Mouse (Mus musculus) forebrain, embryonic 13.5 days (tissue): Measurements from ENCODE around the gene Zdhhc1. TPM values are rescaled to one million over a fixed set of nuclear protein-coding genes. Genes with fewer than 3 reads are reported as not detected.
A peak's percentile ranks its signal among the peaks of the same experiment; 100 is the strongest.

Experiments
- ATAC-seq: fragments of 200-750 bp; cut with Nextera tagmentation; 2 replicates; pipeline ENCODE4 v1.8.0; 2017
- H3K27ac ChIP-seq: fragments of 300-500 bp; sonication (generic); 2 replicates; pipeline ENCODE4 v1.5.1; 2015; ENCODE audit warnings: inconsistent platforms, mild to moderate bottlenecking, moderate library complexity
- H3K27me3 ChIP-seq: fragments of 300-500 bp; sonication (generic); 2 replicates; pipeline ENCODE4 v1.6.1; 2015; ENCODE audit warnings: mild to moderate bottlenecking, inconsistent platforms
- H3K36me3 ChIP-seq: fragments of 300-500 bp; sonication (generic); 2 replicates; pipeline ENCODE4 v1.6.1; 2015; ENCODE audit warnings: mild to moderate bottlenecking, inconsistent platforms; ENCODE audit not compliant: poor library complexity, severe bottlenecking
- H3K4me1 ChIP-seq: fragments of 300-500 bp; sonication (generic); 2 replicates; pipeline ENCODE4 v1.6.1; 2015; ENCODE audit warnings: inconsistent platforms
- H3K4me2 ChIP-seq: fragments of 300-500 bp; sonication (generic); 2 replicates; pipeline ENCODE4 v1.6.1; 2015; ENCODE audit warnings: inconsistent platforms, mild to moderate bottlenecking, moderate library complexity
- H3K4me3 ChIP-seq: fragments of 300-500 bp; sonication (generic); 2 replicates; pipeline ENCODE4 v1.5.1; 2015; ENCODE audit warnings: mild to moderate bottlenecking, inconsistent platforms
- H3K9ac ChIP-seq: fragments of 300-500 bp; sonication (generic); 2 replicates; pipeline ENCODE4 v1.6.1; 2015; ENCODE audit warnings: mild to moderate bottlenecking, inconsistent platforms
- H3K9me3 ChIP-seq: fragments of 300-500 bp; sonication (generic); replicated peaks from 2 replicates; pipeline ENCODE4 v1.6.1; 2016; ENCODE audit warnings: inconsistent platforms
- WGBS: fragments of 180-500 bp; shearing (Covaris S2); methylation state at CpG from one replicate; pipeline ENCODE4 v1.1.7; 2015; 5-methylcytosine and 5-hydroxymethylcytosine counted together
- polyA plus RNA-seq: library from polyadenylated mRNA; unstranded; fragments of >200 nt; fragmentation: Nextera tagmentation; extraction: Ambion mirVana; gene quantifications from 2 replicates; pipeline ENCODE4 v1.2.1, GENCODE M21; 2015

The Zdhhc1 gene
- polyA plus RNA-seq, 1 experiment from 2014 or later: 20.6 TPM

DNA sequence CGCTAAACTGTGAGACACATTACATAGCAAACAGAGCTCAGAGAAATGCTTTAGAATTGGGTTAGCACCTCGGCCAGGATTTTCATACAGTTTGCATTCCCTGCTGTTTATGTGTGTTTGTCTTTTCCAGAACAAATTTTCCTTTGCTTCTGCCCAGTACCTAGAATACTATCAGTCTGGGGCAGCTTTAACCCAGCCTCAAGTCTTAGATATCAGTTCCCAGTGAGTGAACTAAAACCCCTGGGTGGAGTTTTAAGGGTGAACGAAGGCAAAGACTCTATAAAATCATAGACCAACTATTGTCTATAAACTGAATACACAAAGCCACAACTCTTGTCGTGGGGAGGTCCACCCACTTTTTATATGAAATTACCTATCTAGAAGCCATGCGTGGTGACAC is 48.1 kb downstream of the Zdhhc1 start:
- H3K9me3 ChIP-seq: no peaks in the 10 kb centered on the region
- H3K4me2 ChIP-seq: no peak overlapping the region
- H3K27me3 ChIP-seq: no peaks in the 10 kb centered on the region
- no peak overlapping the region for H3K9ac ChIP-seq
- no peaks in the 10 kb centered on the region for H3K36me3 ChIP-seq
- 90% methylated on average over 5 of the region's 5 CpGs for WGBS
- ATAC-seq: no peak
- no peak overlapping the region for H3K4me3 ChIP-seq
- H3K4me1 ChIP-seq: peaks cover 24% of the 10 kb centered on the region
- no peak overlapping the region for H3K27ac ChIP-seq

- no peaks in the 10 kb centered on the region for H3K9me3 ChIP-seq
- no peak overlapping the region for H3K4me3 ChIP-seq
- no peak overlapping the region for H3K27ac ChIP-seq
- no peak overlapping the region for H3K4me2 ChIP-seq
- H3K4me1 ChIP-seq: peaks cover 24% of the 10 kb centered on the region
- H3K36me3 ChIP-seq: no peaks in the 10 kb centered on the region
- no peak for ATAC-seq
- no peaks in the 10 kb centered on the region for H3K27me3 ChIP-seq
- WGBS: 94% methylated on average over 3 of the region's 3 CpGs
- no peak overlapping the region for H3K9ac ChIP-seq
These were observed 48.5 kb downstream of the Zdhhc1 start for GRCm38 (mm10) chr8:105448188-105448587.

DNA sequence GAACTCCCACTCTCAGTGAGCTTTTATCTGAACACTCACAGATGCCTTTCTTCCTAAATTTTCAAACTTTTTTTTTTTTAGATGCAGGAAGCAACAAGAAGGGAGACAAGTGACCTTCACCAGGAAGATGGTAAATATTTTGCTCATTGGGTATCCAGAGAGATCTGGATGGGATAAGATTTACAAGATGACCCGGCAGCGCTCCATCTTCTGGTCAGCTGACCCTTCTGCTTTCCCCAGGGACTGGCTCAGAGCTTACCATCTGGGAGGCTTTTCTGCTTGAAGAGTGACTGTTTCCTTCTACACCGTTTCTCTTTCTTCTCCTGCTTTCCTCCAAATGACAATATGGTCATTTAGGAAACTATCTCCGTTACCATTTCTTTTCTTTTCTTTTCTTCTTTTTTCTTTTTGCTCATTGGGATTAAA is 50.6 kb downstream of the Zdhhc1 start:
- Histone ChIP-seq H3K9me3 (no peaks in the 10 kb centered on the region), H3K27ac (peak overlapping the region; percentile 75), H3K27me3 (no peaks in the 10 kb centered on the region), H3K4me3 (no peak overlapping the region), H3K9ac (no peak overlapping the region), H3K4me2 (peak overlapping the region; percentile 41), H3K4me1 (peaks cover 14% of the 10 kb centered on the region), H3K36me3 (no peaks in the 10 kb centered on the region)
- ATAC-seq: peak; percentile 61; the same call in 1 of the 2 replicates
- WGBS: 17% methylated on average over 4 of the region's 4 CpGs

DNA sequence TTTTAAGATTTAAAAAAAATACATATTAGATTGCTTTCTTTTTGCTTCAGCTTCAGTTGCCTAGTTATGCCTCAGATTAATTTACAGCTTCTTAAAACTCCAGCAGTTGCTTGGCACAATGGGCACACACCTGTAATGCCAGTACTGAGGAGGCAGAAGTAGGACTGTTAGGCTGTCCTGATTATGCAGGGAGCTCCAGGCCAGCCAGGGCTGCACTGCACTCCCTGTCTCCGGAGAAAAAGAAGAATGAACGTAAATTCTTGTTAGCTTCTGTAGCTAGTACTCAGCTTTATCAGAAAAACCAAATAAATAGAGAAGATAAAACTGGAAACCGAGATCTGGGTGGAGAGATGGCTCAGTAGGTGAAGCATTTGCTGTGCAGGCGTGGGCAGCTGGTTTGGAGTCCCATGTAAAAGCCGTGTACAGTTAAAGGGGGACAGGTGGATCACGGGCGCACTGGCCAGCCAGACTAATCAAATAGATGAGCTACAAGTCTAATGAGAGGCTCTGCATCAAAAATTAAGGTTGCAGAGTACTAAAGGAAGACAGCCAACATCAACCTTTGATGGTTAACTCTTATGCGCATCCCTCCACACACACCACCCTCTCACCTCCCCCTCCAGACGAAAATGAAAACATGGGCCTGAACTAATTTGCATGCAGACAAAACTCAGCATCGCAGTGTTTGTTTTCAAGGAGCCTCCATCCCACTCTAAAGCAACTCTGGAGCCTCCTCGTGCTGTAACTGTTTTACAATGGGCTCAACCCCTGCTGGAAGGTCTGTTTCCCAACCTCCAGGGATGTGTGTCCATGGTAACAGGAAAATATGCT is 51.2 kb downstream of the Zdhhc1 start:
- ATAC-seq: peak; percentile 73; the same call in 1 of the 2 replicates
- Histone ChIP-seq H3K4me2 (peak overlapping the region; percentile 41), H3K4me3 (no peak overlapping the region), H3K9me3 (no peaks in the 10 kb centered on the region), H3K36me3 (no peaks in the 10 kb centered on the region), H3K9ac (no peak overlapping the region), H3K27me3 (no peaks in the 10 kb centered on the region), H3K4me1 (peaks cover 14% of the 10 kb centered on the region), H3K27ac (peak overlapping the region; percentile 75)
- 21% methylated on average over 11 of the region's 11 CpGs for WGBS

DNA sequence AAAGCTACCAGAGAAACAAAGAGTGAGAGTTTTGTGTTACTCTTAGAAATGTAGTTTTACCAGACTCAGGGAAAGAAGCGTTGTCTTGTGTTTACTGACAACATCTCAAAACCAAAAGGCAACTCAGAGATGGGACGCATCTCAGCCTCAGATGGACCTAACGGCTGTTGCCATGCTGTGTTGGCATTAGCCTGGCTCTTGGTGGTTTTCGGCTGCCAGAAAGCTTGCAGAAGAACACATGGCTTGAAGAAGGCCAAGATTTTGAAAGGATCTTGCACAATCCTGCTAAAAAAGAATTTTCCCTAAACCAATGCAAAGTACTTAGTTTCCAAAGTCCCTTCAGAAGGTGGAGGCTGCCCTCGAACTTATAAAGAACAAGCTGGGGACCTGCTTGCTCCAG is 54.0 kb downstream of the Zdhhc1 start:
- Histone ChIP-seq H3K36me3 (no peaks in the 10 kb centered on the region), H3K9me3 (no peaks in the 10 kb centered on the region), H3K4me1 (peaks cover 14% of the 10 kb centered on the region), H3K9ac (no peak overlapping the region), H3K4me3 (no peak overlapping the region), H3K27me3 (no peaks in the 10 kb centered on the region), H3K27ac (no peak overlapping the region), H3K4me2 (no peak overlapping the region)
- 92% methylated on average over 5 of the region's 5 CpGs for WGBS
- ATAC-seq: no peak

DNA sequence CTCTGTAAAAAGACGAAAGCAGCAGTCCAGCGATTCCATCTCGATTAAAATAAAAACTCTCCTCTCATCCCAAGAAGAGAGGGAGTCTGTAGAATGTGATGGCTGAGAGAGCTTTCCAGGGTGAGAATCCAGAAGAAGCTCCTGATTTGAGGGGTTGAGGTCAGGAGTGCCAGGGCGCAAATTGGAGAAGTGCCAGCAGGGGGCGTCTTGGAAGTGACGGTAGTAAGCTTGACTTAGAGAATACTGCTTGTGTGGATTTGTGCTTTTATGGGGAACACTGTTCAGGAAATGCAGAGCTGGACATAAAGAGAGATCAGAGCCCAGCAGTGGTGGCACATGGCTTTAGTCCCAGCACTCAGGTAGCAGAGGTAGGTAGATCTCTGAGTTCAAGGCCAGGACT is 55.3 kb downstream of the Zdhhc1 start:
- no peak overlapping the region for H3K4me2 ChIP-seq
- 8% methylated on average over 6 of the region's 6 CpGs for WGBS
- ATAC-seq: no peak

GRCm38 (mm10) chr8:105438865-105439264 is 57.8 kb downstream of the Zdhhc1 start:
- Histone ChIP-seq H3K4me1 (0 out of 2 replicates have a peak, but pooled peaks cover under 1% of the 10 kb centered on the region), H3K36me3 (no peaks in the 10 kb centered on the region), H3K4me2 (no peak overlapping the region), H3K4me3 (no peak overlapping the region), H3K27ac (no peak overlapping the region), H3K27me3 (no peaks in the 10 kb centered on the region), H3K9ac (no peak overlapping the region), H3K9me3 (no peaks in the 10 kb centered on the region)
- ATAC-seq: no peak
- 33% methylated on average over 5 of the region's 5 CpGs for WGBS

More for the DNA sequence above, 55.3 kb downstream of the Zdhhc1 start:
- Histone ChIP-seq H3K9me3 (no peaks in the 10 kb centered on the region), H3K4me3 (no peak overlapping the region), H3K27ac (no peak overlapping the region), H3K9ac (no peak overlapping the region), H3K27me3 (no peaks in the 10 kb centered on the region), H3K36me3 (no peaks in the 10 kb centered on the region), H3K4me1 (peaks cover 13% of the 10 kb centered on the region)

GRCm38 (mm10) chr8:105437078-105437748 is 59.5 kb downstream of the Zdhhc1 start:
- no peaks in the 10 kb centered on the region for H3K27me3 ChIP-seq
- no peak overlapping the region for H3K4me3 ChIP-seq
- H3K9me3 ChIP-seq: no peaks in the 10 kb centered on the region
- H3K4me1 ChIP-seq: peaks cover 14% of the 10 kb centered on the region
- H3K4me2 ChIP-seq: no peak overlapping the region
- no peaks in the 10 kb centered on the region for H3K36me3 ChIP-seq
- ATAC-seq: no peak
- H3K9ac ChIP-seq: no peak overlapping the region
- WGBS: 92% methylated on average over 5 of the region's 5 CpGs
- no peak overlapping the region for H3K27ac ChIP-seq

- Histone ChIP-seq H3K27me3 (no peaks in the 10 kb centered on the region), H3K9ac (no peak overlapping the region), H3K36me3 (no peaks in the 10 kb centered on the region), H3K27ac (no peak overlapping the region), H3K4me1 (peaks cover 23% of the 10 kb centered on the region), H3K4me2 (no peak overlapping the region), H3K4me3 (no peak overlapping the region), H3K9me3 (no peaks in the 10 kb centered on the region)
- no peak for ATAC-seq
- 68% methylated on average over 5 of the region's 5 CpGs for WGBS
These were observed 60.5 kb downstream of the Zdhhc1 start for GRCm38 (mm10) chr8:105436218-105436617.

DNA sequence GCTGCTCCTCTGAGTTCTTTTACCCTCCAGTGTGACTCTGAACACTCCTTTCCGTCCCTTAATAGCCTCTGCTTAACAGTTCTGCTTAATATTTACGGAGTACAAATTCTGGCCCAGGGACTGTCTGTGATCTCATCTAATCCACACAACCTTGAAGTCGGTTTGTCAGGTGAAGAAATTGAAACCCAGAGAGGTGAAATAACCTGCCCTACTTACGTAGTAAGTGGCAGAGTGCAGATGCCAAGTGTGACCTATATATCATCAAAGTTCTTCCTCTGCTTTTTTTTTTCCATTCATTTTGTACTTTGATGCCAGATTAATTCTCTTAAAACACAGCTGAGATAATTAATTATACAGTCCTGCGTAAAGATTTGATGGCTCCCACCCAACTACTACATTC is 62.6 kb downstream of the Zdhhc1 start:
- no peak overlapping the region for H3K27ac ChIP-seq
- H3K4me1 ChIP-seq: peaks cover 23% of the 10 kb centered on the region
- no peak for ATAC-seq
- H3K4me3 ChIP-seq: no peak overlapping the region
- no peaks in the 10 kb centered on the region for H3K9me3 ChIP-seq
- 70% methylated on average over 5 of the region's 5 CpGs for WGBS
- H3K27me3 ChIP-seq: no peaks in the 10 kb centered on the region
- no peak overlapping the region for H3K9ac ChIP-seq
- H3K4me2 ChIP-seq: no peak overlapping the region
- no peaks in the 10 kb centered on the region for H3K36me3 ChIP-seq

- no peaks in the 10 kb centered on the region for H3K9me3 ChIP-seq
- no peak overlapping the region for H3K4me2 ChIP-seq
- ATAC-seq: no peak
- H3K27me3 ChIP-seq: no peaks in the 10 kb centered on the region
- peaks cover 23% of the 10 kb centered on the region for H3K4me1 ChIP-seq
- 40% methylated on average over 5 of the region's 5 CpGs for WGBS
- H3K4me3 ChIP-seq: no peak overlapping the region
- H3K27ac ChIP-seq: no peak overlapping the region
- H3K36me3 ChIP-seq: no peaks in the 10 kb centered on the region
- no peak overlapping the region for H3K9ac ChIP-seq
These were observed 63.2 kb downstream of the Zdhhc1 start for GRCm38 (mm10) chr8:105433511-105433910.

DNA sequence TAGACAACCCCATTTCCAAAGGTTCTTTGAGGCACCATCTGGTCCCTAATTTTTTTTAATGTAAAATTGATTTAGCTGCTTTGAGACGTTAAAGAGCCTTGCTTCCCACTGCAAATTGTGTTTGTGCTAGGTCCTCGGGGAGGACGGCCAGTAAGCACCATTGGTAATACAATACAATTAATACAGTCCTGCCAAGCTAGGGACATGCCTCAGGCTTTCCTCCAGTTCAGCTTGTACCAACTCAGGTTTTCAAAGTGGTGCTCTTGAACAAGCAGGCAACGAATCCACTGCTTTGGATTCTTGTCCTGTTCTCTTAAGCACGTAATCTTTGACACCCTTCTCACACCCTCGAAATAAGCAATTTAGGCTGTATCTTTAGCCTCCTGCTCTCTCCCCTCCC is 63.7 kb downstream of the Zdhhc1 start:
- Histone ChIP-seq H3K27me3 (no peaks in the 10 kb centered on the region), H3K4me3 (no peak overlapping the region), H3K4me1 (peaks cover 23% of the 10 kb centered on the region), H3K4me2 (no peak overlapping the region), H3K9me3 (no peaks in the 10 kb centered on the region), H3K36me3 (no peaks in the 10 kb centered on the region), H3K9ac (no peak overlapping the region), H3K27ac (no peak overlapping the region)
- ATAC-seq: no peak
- 39% methylated on average over 6 of the region's 6 CpGs for WGBS
